Mouse (Mus musculus): ENCODE measurements around the gene Dmac2.

Dmac2 gene

GRCm38 (mm10) chr7:25652244-25652759, 33.1 kb downstream of the Dmac2 start:
- no peak for DNase-seq (ENCODE audit: low spot score in 2 of 2)

- DNase-seq (ENCODE audit: low spot score in 2 of 2): no peak
Observed at GRCm38 (mm10) chr7:25655601-25656428, 36.6 kb downstream of the Dmac2 start.

GRCm38 (mm10) chr7:25657785-25658184, 38.6 kb downstream of the Dmac2 start:
- DNase-seq (ENCODE audit: low spot score in 2 of 2): no peak

- DNase-seq (ENCODE audit: low spot score in 2 of 2): peak; percentile 99 to 100
Observed at GRCm38 (mm10) chr7:25658657-25659472, 39.7 kb downstream of the Dmac2 start, which contains the start of the genes Bckdha and Exosc5. Bckdha (minus strand) TSS chr7:25658981. Exosc5 (plus strand) TSS chr7:25659164.

- no peak for DNase-seq (ENCODE audit: low spot score in 2 of 2)
Observed at GRCm38 (mm10) chr7:25666381-25666780, 47.2 kb downstream of the Dmac2 start.

- no peak for DNase-seq (ENCODE audit: low spot score in 2 of 2)
Observed at GRCm38 (mm10) chr7:25669158-25669557, 49.9 kb downstream of the Dmac2 start.

GRCm38 (mm10) chr7:25669631-25670030, 50.4 kb downstream of the Dmac2 start:
- DNase-seq (ENCODE audit: low spot score in 2 of 2): no peak

- no peak for DNase-seq (ENCODE audit: low spot score in 2 of 2)
Observed at GRCm38 (mm10) chr7:25670096-25670495, 50.9 kb downstream of the Dmac2 start.

- no peak for DNase-seq (ENCODE audit: low spot score in 2 of 2)
Observed at GRCm38 (mm10) chr7:25671686-25672085, 52.5 kb downstream of the Dmac2 start.

- DNase-seq (ENCODE audit: low spot score in 2 of 2): no peak
Observed at GRCm38 (mm10) chr7:25672442-25672841, 53.2 kb downstream of the Dmac2 start.

GRCm38 (mm10) chr7:25674297-25674696, 55.1 kb downstream of the Dmac2 start:
- DNase-seq (ENCODE audit: low spot score in 2 of 2): no peak

GRCm38 (mm10) chr7:25674719-25675300, 55.6 kb downstream of the Dmac2 start, which contains the start of gene Tmem91:
Tmem91 (minus strand) TSS chr7:25675166.
- DNase-seq (ENCODE audit: low spot score in 2 of 2): no peak

All from left cerebral cortex, adult 9 months (tissue).